Mouse (Mus musculus) liver, embryonic 14.5 days (tissue): ENCODE measurements at regions not wholly inside any gene's neighbourhood (a gene's known extent, or its start where the extent isn't known, plus 50 kb on each side); places are given as distances from the start of the nearest gene placed in this dataset.

Source experiments
- ATAC-seq: fragments of 200-750 bp; cut with Nextera tagmentation; 2 replicates; pipeline ENCODE4 v1.8.0; 2017; ENCODE audit warnings: moderate number of reproducible peaks, mild to moderate bottlenecking, moderate library complexity; ENCODE audit not compliant: insufficient read depth
- DNase-seq, 3 experiments: peaks; one replicate each; pipeline ENCODE4 v3.0.0-alpha.2; 2012 to 2013; ENCODE audit warnings: low read depth in 3 of 3, low spot score in 3 of 3
- H3K27ac ChIP-seq: fragments of 300-500 bp; sonication (generic); 2 replicates; pipeline ENCODE4 v1.5.1; 2014; ENCODE audit warnings: moderate library complexity, mild to moderate bottlenecking, control low read depth, inconsistent platforms
- H3K27me3 ChIP-seq: fragments of 300-500 bp; sonication (generic); 2 replicates; pipeline ENCODE4 v1.6.1; 2014; ENCODE audit warnings: mild to moderate bottlenecking, low read length, moderate library complexity; ENCODE audit not compliant: control insufficient read depth, insufficient read depth
- H3K36me3 ChIP-seq: fragments of 300-500 bp; sonication (generic); replicated peaks from 2 replicates; pipeline ENCODE4 v1.6.1; 2014; ENCODE audit warnings: low read depth; ENCODE audit not compliant: control insufficient read depth, insufficient read depth
- H3K4me1 ChIP-seq, 2 experiments: fragments of 200-500 bp in 1 of 2; fragments of 300-500 bp in 1 of 2; sonication (generic) in 1 of 2; replicated peaks; 2 replicates each; pipeline ENCODE4 v1.6.1; 2012 to 2014; ENCODE audit warnings: antibody characterized with exemption in 1 of 2, inconsistent platforms in 1 of 2, low read length in 1 of 2; ENCODE audit not compliant: control insufficient read depth in 2 of 2, insufficient read depth in 2 of 2
- H3K4me2 ChIP-seq: fragments of 300-500 bp; sonication (generic); 2 replicates; pipeline ENCODE4 v1.6.1; 2014; ENCODE audit warnings: low read depth, mild to moderate bottlenecking, control low read depth, moderate library complexity
- H3K4me3 ChIP-seq, 2 experiments: fragments of 200-500 bp in 1 of 2; fragments of 300-500 bp in 1 of 2; sonication (generic) in 1 of 2; 2 replicates each; pipeline ENCODE4 v1.5.1; 2012 to 2014; ENCODE audit warnings: low read depth in 2 of 2, low read length in 2 of 2, mild to moderate bottlenecking in 2 of 2, control low read depth in 1 of 2, inconsistent platforms in 1 of 2, moderate library complexity in 1 of 2; ENCODE audit not compliant: insufficient read depth in 1 of 2
- H3K9ac ChIP-seq: fragments of 300-500 bp; sonication (generic); replicated peaks from 2 replicates; pipeline ENCODE4 v1.6.1; 2014; ENCODE audit warnings: mild to moderate bottlenecking, control low read depth, moderate library complexity
- H3K9me3 ChIP-seq: fragments of 300-500 bp; sonication (generic); 2 replicates; pipeline ENCODE4 v1.6.1; 2016; ENCODE audit warnings: low read length, mixed read lengths; ENCODE audit not compliant: control insufficient read depth
- CTCF ChIP-seq: IDR thresholded peaks from 2 replicates; pipeline ENCODE4 v1.5.1; 2016; ENCODE audit warnings: antibody characterized with exemption, low read depth, control low read depth
- EP300 ChIP-seq: IDR thresholded peaks from 2 replicates; pipeline ENCODE4 v1.6.1; 2016; ENCODE audit warnings: antibody characterized with exemption, low read depth
- WGBS: fragments of 180-500 bp; shearing (Covaris S2); extraction: QIAGEN DNeasy Blood & Tissue Kit; methylation state at CpG from one replicate; pipeline ENCODE4 v1.1.7; 2014; ENCODE audit not compliant: insufficient replicate concordance; 5-methylcytosine and 5-hydroxymethylcytosine counted together

- Histone ChIP-seq H3K27ac (no peak overlapping the region), H3K27me3 (no peaks in the 10 kb centered on the region), H3K4me2 (no peak overlapping the region), H3K9me3 (no peaks in the 10 kb centered on the region), H3K36me3 (no peaks in the 10 kb centered on the region), H3K9ac (no peak overlapping the region), H3K4me1 (no peaks in the 10 kb centered on the region), H3K4me3 (no peak overlapping the region)
- no peak for TF ChIP-seq EP300
- no peak for TF ChIP-seq CTCF
- WGBS = 26% methylated on average over 4 of the region's 4 CpGs
- no peak for DNase-seq
- ATAC-seq = no peak
Observed at GRCm38 (mm10) chr14:100415099-100415498, 130.6 kb upstream of the Klf12 start.

GRCm38 (mm10) chr14:100412211-100412610 is 127.7 kb upstream of the Klf12 start:
- DNase-seq = no peak
- no peaks in the 10 kb centered on the region for H3K4me1 ChIP-seq
- H3K9me3 ChIP-seq = no peaks in the 10 kb centered on the region
- WGBS = 57% methylated on average over 1 of the region's 1 CpGs
- no peak overlapping the region for H3K4me2 ChIP-seq
- no peak overlapping the region for H3K9ac ChIP-seq
- ATAC-seq = no peak
- no peaks in the 10 kb centered on the region for H3K27me3 ChIP-seq
- TF ChIP-seq EP300 = no peak
- no peak for TF ChIP-seq CTCF
- no peak overlapping the region for H3K27ac ChIP-seq
- H3K4me3 ChIP-seq = no peak overlapping the region
- H3K36me3 ChIP-seq = no peaks in the 10 kb centered on the region

- no peaks in the 10 kb centered on the region for H3K9me3 ChIP-seq
- 70% methylated on average over 5 of the region's 5 CpGs for WGBS
- H3K4me1 ChIP-seq = no peaks in the 10 kb centered on the region
- no peak for TF ChIP-seq EP300
- TF ChIP-seq CTCF = no peak
- no peak overlapping the region for H3K27ac ChIP-seq
- H3K36me3 ChIP-seq = no peaks in the 10 kb centered on the region
- no peak overlapping the region for H3K4me2 ChIP-seq
- no peak overlapping the region for H3K9ac ChIP-seq
- no peaks in the 10 kb centered on the region for H3K27me3 ChIP-seq
- no peak overlapping the region for H3K4me3 ChIP-seq
- DNase-seq (no peak), ATAC-seq (no peak)
Observed at GRCm38 (mm10) chr14:100397191-100397590, 112.7 kb upstream of the Klf12 start.

- ATAC-seq (no peak), DNase-seq (no peak)
- no peaks in the 10 kb centered on the region for H3K36me3 ChIP-seq
- H3K27ac ChIP-seq = no peak overlapping the region
- H3K27me3 ChIP-seq = no peaks in the 10 kb centered on the region
- no peak overlapping the region for H3K9ac ChIP-seq
- H3K9me3 ChIP-seq = no peaks in the 10 kb centered on the region; the same call in 1 of the 2 replicates
- TF ChIP-seq EP300 (no peak), CTCF (no peak)
- H3K4me1 ChIP-seq = no peaks in the 10 kb centered on the region
- no peak overlapping the region for H3K4me3 ChIP-seq
- WGBS = 63% methylated on average over 8 of the region's 8 CpGs
- no peak overlapping the region for H3K4me2 ChIP-seq
Observed at GRCm38 (mm10) chr14:100375218-100375983, 90.9 kb upstream of the Klf12 start.

GRCm38 (mm10) chr14:100374494-100375217 is 90.2 kb upstream of the Klf12 start:
- TF ChIP-seq CTCF (no peak), EP300 (no peak)
- DNase-seq (no peak), ATAC-seq (no peak)
- Histone ChIP-seq H3K27me3 (no peaks in the 10 kb centered on the region), H3K4me2 (no peak overlapping the region), H3K27ac (no peak overlapping the region), H3K9ac (no peak overlapping the region), H3K4me1 (no peaks in the 10 kb centered on the region), H3K4me3 (no peak overlapping the region), H3K36me3 (no peaks in the 10 kb centered on the region), H3K9me3 (no peaks in the 10 kb centered on the region; the same call in 1 of the 2 replicates)
- 78% methylated on average over 18 of the region's 18 CpGs for WGBS
